Mouse (Mus musculus): ENCODE data around the gene Lrrc45. TPM values are rescaled to one million over a fixed set of nuclear protein-coding genes. Genes with fewer than 3 reads are reported as not detected.

Gene Lrrc45
- total and polyA plus RNA-seq, 3 experiments: 11.7 to 31.3 (median 20.3) TPM

DNA sequence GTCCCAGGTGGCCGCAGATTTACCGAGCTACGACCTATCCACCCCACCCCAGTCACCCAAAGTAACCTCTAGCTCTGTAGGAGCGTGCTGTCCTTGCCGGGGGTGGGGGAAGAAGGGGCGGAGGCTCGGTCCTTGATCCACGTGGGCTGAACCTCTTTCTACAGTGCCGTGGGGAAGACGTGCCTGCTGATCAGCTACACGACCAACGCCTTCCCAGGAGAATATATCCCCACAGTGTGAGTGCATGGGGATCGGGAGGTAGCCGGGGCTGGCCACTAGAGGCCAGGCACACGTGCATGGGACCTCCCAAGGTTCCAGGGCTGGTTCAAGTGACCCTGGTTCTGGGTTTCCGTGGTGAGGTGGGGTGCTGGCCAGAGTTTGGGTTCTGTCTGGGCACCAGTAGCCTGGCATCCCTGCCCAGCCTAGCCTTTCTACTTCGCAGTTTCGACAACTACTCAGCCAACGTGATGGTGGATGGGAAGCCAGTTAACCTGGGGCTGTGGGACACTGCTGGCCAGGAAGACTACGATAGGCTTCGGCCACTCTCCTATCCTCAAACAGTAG is 8.4 kb downstream of the Lrrc45 start:
- in situ Hi-C loops (cut with MboI; ENCODE audit: low pct_ligation_motif_present, low pct_unique_long_range_greater_than_20kb, low sequenced_read_pairs) (no loop called here), dilution Hi-C loops (cut with MboI; ENCODE audit: extremely low pct_ligation_motif_present, extremely low pct_unique_long_range_greater_than_20kb, low sequenced_read_pairs) (no loop called here)

DNA sequence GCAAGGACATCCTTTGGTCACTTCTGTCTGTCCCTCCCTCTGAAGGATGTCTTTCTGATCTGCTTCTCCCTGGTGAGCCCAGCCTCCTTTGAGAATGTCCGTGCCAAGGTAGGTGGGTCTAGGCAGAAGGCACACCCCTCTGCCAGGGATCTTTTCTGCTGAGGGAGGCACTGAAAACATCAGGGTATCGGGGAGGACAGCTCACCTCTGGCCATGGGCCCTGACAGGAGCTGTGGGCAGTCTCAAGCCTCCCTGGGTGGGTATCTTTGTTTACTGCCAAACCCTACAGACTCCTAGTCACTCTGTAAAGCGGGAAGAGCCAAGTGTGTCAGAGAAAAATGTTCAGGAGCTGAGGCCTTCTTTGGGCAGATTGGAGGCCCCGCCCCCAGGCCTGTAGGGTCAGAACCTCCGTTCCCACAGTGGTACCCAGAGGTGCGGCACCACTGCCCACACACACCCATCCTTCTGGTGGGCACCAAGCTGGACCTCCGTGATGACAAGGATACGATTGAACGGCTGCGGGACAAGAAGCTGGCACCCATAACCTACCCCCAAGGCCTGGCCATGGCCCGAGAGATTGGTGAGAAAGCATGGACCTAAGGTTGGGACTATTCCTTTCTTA is 9.1 kb downstream of the Lrrc45 start:
- in situ Hi-C loops (cut with MboI; ENCODE audit: low pct_ligation_motif_present, low pct_unique_long_range_greater_than_20kb, low sequenced_read_pairs): no loop called here
- Histone ChIP-seq H3K79me2 (replicated peaks; ENCODE audit: control insufficient read depth, extremely low read depth, insufficient read depth, poor library complexity, severe bottlenecking) (no peaks in the 10 kb centered on the region), H3K9me3 (replicated peaks; ENCODE audit: low read length) (peaks cover 7% of the 10 kb centered on the region), H3K4me1 (ENCODE audit: control insufficient read depth in 1 of 2, insufficient read depth in 2 of 2) (peaks cover 5% of the 10 kb centered on the region in 2 experiments), H3K27me3 (replicated peaks) (peaks cover 2% of the 10 kb centered on the region), H3K36me3 (replicated peaks in 1 of 2; ENCODE audit: control insufficient read depth in 1 of 2, insufficient read depth in 1 of 2, low read length in 1 of 2) (peaks cover 52 to 78% of the 10 kb centered on the region in 2 experiments), H3K27ac (ENCODE audit: insufficient read depth, low read depth) (no peak overlapping the region), H3K9ac (ENCODE audit: insufficient read depth, low read depth) (no peak overlapping the region), H3K4me2 (ENCODE audit: insufficient read depth, low read depth, poor library complexity, severe bottlenecking) (no peak overlapping the region), H3K4me3 (replicated peaks in 1 of 3; ENCODE audit: low read depth in 2 of 3, low read length in 2 of 3, poor library complexity in 1 of 3) (no peak overlapping the region)
- no peak for TF ChIP-seq KAT2A (IDR thresholded peaks at IDR 0.05; ENCODE audit: insufficient replicate concordance, low read length)
- TF ChIP-seq POLR2A (IDR thresholded peaks at IDR 0.05; ENCODE audit: low read depth, low read length): peak; percentile 20; the same call in 1 of the 2 replicates
- DNase-seq (ENCODE audit: extremely low read depth): no peak
- dilution Hi-C loops (cut with MboI; ENCODE audit: extremely low pct_ligation_motif_present, extremely low pct_unique_long_range_greater_than_20kb, low sequenced_read_pairs): no loop called here

More for the DNA sequence above, 8.4 kb downstream of the Lrrc45 start:
- peaks cover 60 to 85% of the 10 kb centered on the region in 2 experiments for H3K36me3 ChIP-seq (replicated peaks in 1 of 2; ENCODE audit: control insufficient read depth in 1 of 2, insufficient read depth in 1 of 2, low read length in 1 of 2)
- no peak overlapping the region for H3K27ac ChIP-seq (ENCODE audit: insufficient read depth, low read depth)
- H3K4me2 ChIP-seq (ENCODE audit: insufficient read depth, low read depth, poor library complexity, severe bottlenecking): no peak overlapping the region
- H3K9me3 ChIP-seq (replicated peaks; ENCODE audit: low read length): peaks cover 7% of the 10 kb centered on the region
- no peak for DNase-seq (ENCODE audit: extremely low read depth)
- H3K9ac ChIP-seq (ENCODE audit: insufficient read depth, low read depth): no peak overlapping the region
- no peak overlapping the region for H3K4me3 ChIP-seq (replicated peaks in 1 of 3; ENCODE audit: low read depth in 2 of 3, low read length in 2 of 3, poor library complexity in 1 of 3)
- TF ChIP-seq NELFE (IDR thresholded peaks at IDR 0.05; ENCODE audit: low read depth, low read length) (no peak), ELF1 (IDR thresholded peaks at IDR 0.05; ENCODE audit: low read depth, low read length) (no peak), RAD21 (IDR thresholded peaks at IDR 0.05; ENCODE audit: low read depth, low read length) (no peak), BHLHE40 (IDR thresholded peaks at IDR 0.05; ENCODE audit: low read depth, low read length) (no peak), GABPA (IDR thresholded peaks at IDR 0.05; ENCODE audit: insufficient replicate concordance, low read depth, low read length) (no peak), JUN (IDR thresholded peaks at IDR 0.05; ENCODE audit: insufficient read depth, low read depth, low read length) (no peak)
- peaks cover 5% of the 10 kb centered on the region in 2 experiments for H3K4me1 ChIP-seq (ENCODE audit: control insufficient read depth in 1 of 2, insufficient read depth in 2 of 2)
- H3K79me2 ChIP-seq (replicated peaks; ENCODE audit: control insufficient read depth, extremely low read depth, insufficient read depth, poor library complexity, severe bottlenecking): no peaks in the 10 kb centered on the region
- no peaks in the 10 kb centered on the region for H3K27me3 ChIP-seq (replicated peaks)

DNA sequence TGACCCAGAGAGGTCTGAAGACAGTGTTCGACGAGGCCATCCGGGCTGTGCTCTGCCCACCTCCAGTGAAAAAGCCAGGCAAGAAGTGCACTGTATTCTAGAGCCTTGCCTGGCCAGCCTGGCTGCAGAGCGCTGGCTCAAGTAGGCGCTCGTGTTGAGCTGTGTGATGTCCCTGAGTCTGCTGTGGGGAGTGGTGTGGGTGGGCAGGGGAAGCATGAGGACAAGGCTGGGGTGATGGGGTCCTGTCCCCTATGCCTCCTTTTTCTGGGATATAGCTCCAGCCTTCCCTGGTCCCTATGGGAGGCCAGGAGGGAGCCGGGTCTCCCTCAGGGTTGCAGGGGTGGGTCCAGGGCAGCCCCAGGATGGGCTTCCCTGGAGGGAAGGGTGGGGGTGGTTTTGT is 9.8 kb downstream of the Lrrc45 start:
- H3K4me1 ChIP-seq (ENCODE audit: control insufficient read depth in 1 of 2, insufficient read depth in 2 of 2): peaks cover 5% of the 10 kb centered on the region in 2 experiments
- no peak overlapping the region for H3K4me3 ChIP-seq (replicated peaks in 1 of 3; ENCODE audit: low read depth in 2 of 3, low read length in 2 of 3, poor library complexity in 1 of 3)
- no peak for DNase-seq (ENCODE audit: extremely low read depth)
- no peaks in the 10 kb centered on the region for H3K79me2 ChIP-seq (replicated peaks; ENCODE audit: control insufficient read depth, extremely low read depth, insufficient read depth, poor library complexity, severe bottlenecking)
- H3K9me3 ChIP-seq (replicated peaks; ENCODE audit: low read length): peaks cover 7% of the 10 kb centered on the region
- dilution Hi-C loops (cut with MboI; ENCODE audit: extremely low pct_ligation_motif_present, extremely low pct_unique_long_range_greater_than_20kb, low sequenced_read_pairs) (no loop called here), in situ Hi-C loops (cut with MboI; ENCODE audit: low pct_ligation_motif_present, low pct_unique_long_range_greater_than_20kb, low sequenced_read_pairs) (no loop called here)
- H3K27ac ChIP-seq (ENCODE audit: insufficient read depth, low read depth): no peak overlapping the region
- no peak for TF ChIP-seq ZNF384 (IDR thresholded peaks at IDR 0.05; ENCODE audit: low read depth, low read length)
- no peak for TF ChIP-seq MXI1 (IDR thresholded peaks at IDR 0.05; ENCODE audit: low read depth, low read length)
- TF ChIP-seq POLR2AphosphoS2 (IDR thresholded peaks at IDR 0.05; ENCODE audit: low read depth, low read length): no peak
- no peak for TF ChIP-seq JUND (conservative IDR thresholded peaks at IDR 0.05; ENCODE audit: low read depth, low read length)
- H3K4me2 ChIP-seq (ENCODE audit: insufficient read depth, low read depth, poor library complexity, severe bottlenecking): no peak overlapping the region
- H3K36me3 ChIP-seq (replicated peaks in 1 of 2; ENCODE audit: control insufficient read depth in 1 of 2, insufficient read depth in 1 of 2, low read length in 1 of 2): peaks cover 46 to 71% of the 10 kb centered on the region in 2 experiments
- H3K9ac ChIP-seq (ENCODE audit: insufficient read depth, low read depth): no peak overlapping the region
- peaks cover 8% of the 10 kb centered on the region for H3K27me3 ChIP-seq (replicated peaks)
